Mouse (Mus musculus): ENCODE results near the gene Olfr543. TPM values are rescaled to one million over a fixed set of nuclear protein-coding genes. Genes with fewer than 3 reads are reported as not detected.

Gene Olfr543
- polyA plus RNA-seq, 1 experiment: not detected

GRCm38 (mm10) chr7:102442432-102442831 lies 39.0 kb downstream of the Olfr543 start:
- H3K27ac ChIP-seq (ENCODE audit: control insufficient read depth, insufficient read depth, low read depth, low read length): peak overlapping the region; percentile 76; the same call in 1 of the 2 replicates
- H3K4me3 ChIP-seq (ENCODE audit: control insufficient read depth, low read depth, low read length): peak overlapping the region; percentile 92
- H3K4me1 ChIP-seq (ENCODE audit: control insufficient read depth, insufficient read depth, low read length): peaks cover 2% of the 10 kb centered on the region; the same call in 1 of the 2 replicates
- TF ChIP-seq POLR2A (IDR thresholded peaks at IDR 0.05; ENCODE audit: control insufficient read depth, low read depth, low read length): no peak
- no peak for TF ChIP-seq CTCF (IDR thresholded peaks at IDR 0.05; ENCODE audit: control insufficient read depth, insufficient read depth, insufficient replicate concordance, low read depth, low read length)
- H3K27me3 ChIP-seq (ENCODE audit: control insufficient read depth, insufficient read depth, low read length): no peaks in the 10 kb centered on the region
- H3K36me3 ChIP-seq (ENCODE audit: control insufficient read depth, insufficient read depth, low read length): no peaks in the 10 kb centered on the region; the same call in 1 of the 2 replicates

- Histone ChIP-seq H3K4me1 (ENCODE audit: control insufficient read depth, insufficient read depth, low read length) (peaks cover 2% of the 10 kb centered on the region; the same call in 1 of the 2 replicates), H3K27ac (ENCODE audit: control insufficient read depth, insufficient read depth, low read depth, low read length) (peak within 1 kb of the TSS; percentile 80), H3K4me3 (ENCODE audit: control insufficient read depth, low read depth, low read length) (peak within 1 kb of the TSS; percentile 92), H3K36me3 (ENCODE audit: control insufficient read depth, insufficient read depth, low read length) (no peaks in the 10 kb centered on the region), H3K27me3 (ENCODE audit: control insufficient read depth, insufficient read depth, low read length) (no peaks in the 10 kb centered on the region)
- TF ChIP-seq CTCF (IDR thresholded peaks at IDR 0.05; ENCODE audit: control insufficient read depth, insufficient read depth, insufficient replicate concordance, low read depth, low read length) (peak; percentile 7; the same call in 1 of the 2 replicates), POLR2A (IDR thresholded peaks at IDR 0.05; ENCODE audit: control insufficient read depth, low read depth, low read length) (peak; percentile 94)
Observed at GRCm38 (mm10) chr7:102441657-102442391, 39.7 kb downstream of the Olfr543 start, which contains the start of gene Rrm1. TSS of gene Rrm1 (plus strand) at chr7:102441695.

- Histone ChIP-seq H3K27me3 (ENCODE audit: control insufficient read depth, insufficient read depth, low read length) (no peaks in the 10 kb centered on the region), H3K4me3 (ENCODE audit: control insufficient read depth, low read depth, low read length) (peak overlapping the region; percentile 92), H3K36me3 (ENCODE audit: control insufficient read depth, insufficient read depth, low read length) (no peaks in the 10 kb centered on the region), H3K4me1 (ENCODE audit: control insufficient read depth, insufficient read depth, low read length) (peaks cover 2% of the 10 kb centered on the region; the same call in 1 of the 2 replicates), H3K27ac (ENCODE audit: control insufficient read depth, insufficient read depth, low read depth, low read length) (peak overlapping the region; percentile 59)
- TF ChIP-seq POLR2A (IDR thresholded peaks at IDR 0.05; ENCODE audit: control insufficient read depth, low read depth, low read length) (no peak), CTCF (IDR thresholded peaks at IDR 0.05; ENCODE audit: control insufficient read depth, insufficient read depth, insufficient replicate concordance, low read depth, low read length) (no peak)
Observed at GRCm38 (mm10) chr7:102440822-102441656, 40.4 kb downstream of the Olfr543 start.

GRCm38 (mm10) chr7:102434344-102434743 lies 47.1 kb downstream of the Olfr543 start:
- Histone ChIP-seq H3K4me3 (ENCODE audit: control insufficient read depth, low read depth, low read length) (no peak overlapping the region), H3K27me3 (ENCODE audit: control insufficient read depth, insufficient read depth, low read length) (no peaks in the 10 kb centered on the region), H3K36me3 (ENCODE audit: control insufficient read depth, insufficient read depth, low read length) (no peaks in the 10 kb centered on the region; the same call in 1 of the 2 replicates), H3K4me1 (ENCODE audit: control insufficient read depth, insufficient read depth, low read length) (no peaks in the 10 kb centered on the region), H3K27ac (ENCODE audit: control insufficient read depth, insufficient read depth, low read depth, low read length) (no peak overlapping the region)
- TF ChIP-seq CTCF (IDR thresholded peaks at IDR 0.05; ENCODE audit: control insufficient read depth, insufficient read depth, insufficient replicate concordance, low read depth, low read length): no peak
- no peak for TF ChIP-seq POLR2A (IDR thresholded peaks at IDR 0.05; ENCODE audit: control insufficient read depth, low read depth, low read length)

Other genes with a start within 250 kb of the Olfr543 start
- gene Rhog, start 225.6 kb downstream of the Olfr543 start, polyA plus RNA-seq (2012; rRNA removed): 11.2 and 13.2 TPM in 2 replicates
- 127 and 130 TPM in 2 replicates for gene Stim1, start 213.9 kb downstream of the Olfr543 start, polyA plus RNA-seq (2012; rRNA removed)
- gene Rrm1, start 40.0 kb downstream of the Olfr543 start, polyA plus RNA-seq (2012; rRNA removed): 18.8 and 27.6 TPM in 2 replicates
- gene Olfr544, start 6.6 kb upstream of the Olfr543 start, polyA plus RNA-seq (2012; rRNA removed): not detected in 2 replicates
- gene Olfr545, start 17.9 kb upstream of the Olfr543 start, polyA plus RNA-seq (2012; rRNA removed): not detected in 2 replicates
- gene Olfr547, start 53.1 kb upstream of the Olfr543 start, polyA plus RNA-seq (2012; rRNA removed): not detected in 2 replicates
- gene Olfr548-ps1, start 59.2 kb upstream of the Olfr543 start, polyA plus RNA-seq (2012; rRNA removed): not detected in 2 replicates
- gene Olfr549, start 68.2 kb upstream of the Olfr543 start, polyA plus RNA-seq (2012; rRNA removed): not detected in 2 replicates
- 0.54 and 0.59 TPM in 2 replicates for gene Trim21, start 83.8 kb upstream of the Olfr543 start, polyA plus RNA-seq (2012; rRNA removed)
- not detected in 2 replicates for gene Olfr550, start 89.8 kb upstream of the Olfr543 start, polyA plus RNA-seq (2012; rRNA removed)
- gene Olfr551, start 110.2 kb upstream of the Olfr543 start, polyA plus RNA-seq (2012; rRNA removed): not detected in 2 replicates
- gene Olfr552, start 116.1 kb upstream of the Olfr543 start, polyA plus RNA-seq (2012; rRNA removed): not detected in 2 replicates
- not detected in 2 replicates for gene Olfr553, start 136.5 kb upstream of the Olfr543 start, polyA plus RNA-seq (2012; rRNA removed)
- 0.14 and 0.26 TPM in 2 replicates for gene Olfr554, start 156.8 kb upstream of the Olfr543 start, polyA plus RNA-seq (2012; rRNA removed)
- not detected in 2 replicates for gene Olfr555, start 177.1 kb upstream of the Olfr543 start, polyA plus RNA-seq (2012; rRNA removed)
- not detected in 2 replicates for gene Olfr556, start 183.2 kb upstream of the Olfr543 start, polyA plus RNA-seq (2012; rRNA removed)
- 6.0 and 8.3 TPM in 2 replicates for gene Trim68, start 205.6 kb upstream of the Olfr543 start, polyA plus RNA-seq (2012; rRNA removed)
- 0.10 TPM in 1 of 2 replicates, not detected in the other for gene Olfr557, start 214.2 kb upstream of the Olfr543 start, polyA plus RNA-seq (2012; rRNA removed)
- 0.19 and 0.25 TPM in 2 replicates for gene Olfr558, start 220.5 kb upstream of the Olfr543 start, polyA plus RNA-seq (2012; rRNA removed)
- gene Olfr33, start 237.4 kb upstream of the Olfr543 start, polyA plus RNA-seq (2012; rRNA removed): 0.25 and 0.47 TPM in 2 replicates
- not detected in 2 replicates for gene Olfr559, start 245.8 kb upstream of the Olfr543 start, polyA plus RNA-seq (2012; rRNA removed)

All from testis, adult 2 months (tissue).